Mouse (Mus musculus) ES-E14 (cell line): ENCODE data around the gene Med31.

Experiments
- CHD2 ChIP-seq: IDR thresholded peaks from 2 replicates; pipeline ENCODE4 v1.6.1; 2014; ENCODE audit warnings: mild to moderate bottlenecking, low read depth, low read length, inconsistent platforms
- HCFC1 ChIP-seq: IDR thresholded peaks from 2 replicates; pipeline ENCODE4 v1.6.1; 2012; ENCODE audit warnings: low read length, inconsistent platforms, borderline replicate concordance; ENCODE audit not compliant: insufficient read depth

- no peak for TF ChIP-seq HCFC1
- no peak for TF ChIP-seq CHD2
Observed at GRCm38 (mm10) chr11:72256441-72256840, 41.0 kb upstream of the Med31 start.
